Mouse (Mus musculus): ENCODE results near the gene Nabp2.

The Nabp2 gene

GRCm38 (mm10) chr10:128389570-128389969 is 21.7 kb downstream of the Nabp2 start:
- DNase-seq (ENCODE audit: extremely low read depth, low read depth, low spot score), result no peak

GRCm38 (mm10) chr10:128388941-128389340 is 22.4 kb downstream of the Nabp2 start:
- DNase-seq (ENCODE audit: extremely low read depth, low read depth, low spot score), result no peak

- DNase-seq (ENCODE audit: extremely low read depth, low read depth, low spot score), result no peak
These were observed 25.4 kb downstream of the Nabp2 start for GRCm38 (mm10) chr10:128385902-128386301.

GRCm38 (mm10) chr10:128382482-128382881 is 28.8 kb downstream of the Nabp2 start:
- no peak for DNase-seq (ENCODE audit: extremely low read depth, low read depth, low spot score)

- no peak for DNase-seq (ENCODE audit: extremely low read depth, low read depth, low spot score)
These were observed 30.7 kb downstream of the Nabp2 start for GRCm38 (mm10) chr10:128380565-128380964.

GRCm38 (mm10) chr10:128379260-128379659 is 32.0 kb downstream of the Nabp2 start:
- no peak for DNase-seq (ENCODE audit: extremely low read depth, low read depth, low spot score)

- DNase-seq (ENCODE audit: extremely low read depth, low read depth, low spot score), result no peak
These were observed 32.8 kb downstream of the Nabp2 start for GRCm38 (mm10) chr10:128378462-128378861.

GRCm38 (mm10) chr10:128377940-128378448 is 33.3 kb downstream of the Nabp2 start:
- DNase-seq (ENCODE audit: extremely low read depth, low read depth, low spot score), result no peak

GRCm38 (mm10) chr10:128377222-128377939 is 33.9 kb downstream of the Nabp2 start:
- no peak for DNase-seq (ENCODE audit: extremely low read depth, low read depth, low spot score)

GRCm38 (mm10) chr10:128376455-128377211 is 34.7 kb downstream of the Nabp2 start, which contains the start of gene Ankrd52:
Gene Ankrd52 (plus strand): TSS chr10:128377115.
- no peak for DNase-seq (ENCODE audit: extremely low read depth, low read depth, low spot score)

- no peak for DNase-seq (ENCODE audit: extremely low read depth, low read depth, low spot score)
These were observed 35.2 kb downstream of the Nabp2 start for GRCm38 (mm10) chr10:128376099-128376454.

- DNase-seq (ENCODE audit: extremely low read depth, low read depth, low spot score), result no peak
These were observed 36.9 kb downstream of the Nabp2 start for GRCm38 (mm10) chr10:128374393-128374792.

- DNase-seq (ENCODE audit: extremely low read depth, low read depth, low spot score), result no peak
These were observed 38.1 kb downstream of the Nabp2 start for GRCm38 (mm10) chr10:128372989-128373748.

- DNase-seq (ENCODE audit: extremely low read depth, low read depth, low spot score), result no peak
These were observed 39.1 kb downstream of the Nabp2 start for GRCm38 (mm10) chr10:128372142-128372541.

GRCm38 (mm10) chr10:128370601-128371000 is 40.7 kb downstream of the Nabp2 start:
- DNase-seq (ENCODE audit: extremely low read depth, low read depth, low spot score), result no peak

GRCm38 (mm10) chr10:128370021-128370420 is 41.3 kb downstream of the Nabp2 start:
- no peak for DNase-seq (ENCODE audit: extremely low read depth, low read depth, low spot score)

GRCm38 (mm10) chr10:128369599-128369998 is 41.7 kb downstream of the Nabp2 start:
- no peak for DNase-seq (ENCODE audit: extremely low read depth, low read depth, low spot score)

GRCm38 (mm10) chr10:128369218-128369543 is 42.1 kb downstream of the Nabp2 start:
- DNase-seq (ENCODE audit: extremely low read depth, low read depth, low spot score), result no peak

GRCm38 (mm10) chr10:128368402-128369217 is 42.7 kb downstream of the Nabp2 start, which contains the start of gene Coq10a:
Gene Coq10a (minus strand): TSS chr10:128368997.
- DNase-seq (ENCODE audit: extremely low read depth, low read depth, low spot score), result peak; percentile 65

GRCm38 (mm10) chr10:128367899-128368401 is 43.3 kb downstream of the Nabp2 start:
- DNase-seq (ENCODE audit: extremely low read depth, low read depth, low spot score), result no peak
